Mouse (Mus musculus) erythroid progenitor cell, adult 5-6 weeks (primary cell): ENCODE measurements around the gene Cfp. TPM values are rescaled to one million over a fixed set of nuclear protein-coding genes. Genes with fewer than 3 reads are reported as not detected.

ENCODE experiments used
- ATAC-seq: replicated peaks from 2 replicates; pipeline ENCODE4 v1.8.0; 2016; ENCODE audit warnings: moderate number of reproducible peaks, mild to moderate bottlenecking, moderate TSS enrichment, inconsistent platforms; ENCODE audit not compliant: poor library complexity, low FRiP score, severe bottlenecking
- total RNA-seq, 2 experiments: library from RNA; stranded (forward) in 1 of 2; stranded (reverse) in 1 of 2; fragments of 150-400 nt in 1 of 2; fragments of 186-747, 209-891 nt in 1 of 2; gene quantifications; 2 replicates each; pipeline versions ENCODE4 v1.2.3 to v1.2.4; 2015 to 2017; ENCODE audit warnings: low replicate concordance in 2 of 2

Gene Cfp
- total RNA-seq (2015; ENCODE audit: low replicate concordance) (31.4 and 34.8 TPM in 2 replicates), total RNA-seq (2017; ENCODE audit: low replicate concordance) (13.2 and 19.8 TPM in 2 replicates)

DNA sequence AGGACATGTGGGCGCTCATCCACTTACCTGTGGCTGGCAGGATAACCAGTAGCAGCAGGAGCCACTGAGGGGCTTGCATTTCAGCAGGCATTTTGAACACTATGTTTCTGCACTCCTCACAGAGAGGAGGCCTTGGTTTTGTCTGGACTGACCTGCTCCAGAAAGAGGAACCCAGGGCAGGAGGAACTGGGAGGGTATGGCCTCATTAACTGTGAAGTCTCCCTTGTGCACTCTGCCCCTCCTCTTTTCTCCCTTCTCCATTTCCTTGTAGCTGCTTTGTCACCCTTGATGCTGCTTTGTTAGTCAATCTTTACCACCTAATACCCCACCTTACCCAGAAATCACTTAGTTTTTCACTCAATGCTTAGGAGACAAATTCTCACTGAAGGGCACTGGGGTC is at the start of gene Cfp:
Cfp (minus strand) TSS at position 192 of the 400 bp plus-strand sequence.
- no peak for ATAC-seq

DNA sequence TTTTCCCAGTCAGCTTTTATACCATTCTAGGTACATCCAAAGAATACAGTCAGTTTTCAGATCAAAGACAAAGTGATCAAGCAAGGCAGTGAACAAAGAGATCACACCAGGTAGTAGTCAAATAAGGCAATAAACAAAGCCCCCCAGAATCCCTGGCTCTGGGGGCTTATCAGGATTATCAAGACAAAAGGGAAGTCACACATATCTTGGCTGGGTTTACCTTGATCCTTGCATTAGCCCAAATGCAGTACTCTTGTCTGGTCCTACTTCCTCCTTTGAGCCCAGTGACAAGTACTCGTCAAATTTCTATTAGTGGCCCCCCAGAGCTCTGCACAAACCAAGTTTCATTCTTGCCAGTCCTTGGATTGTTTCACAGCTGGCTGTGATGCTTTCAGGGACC is 49.5 kb upstream of the Cfp start:
- ATAC-seq = no peak

DNA sequence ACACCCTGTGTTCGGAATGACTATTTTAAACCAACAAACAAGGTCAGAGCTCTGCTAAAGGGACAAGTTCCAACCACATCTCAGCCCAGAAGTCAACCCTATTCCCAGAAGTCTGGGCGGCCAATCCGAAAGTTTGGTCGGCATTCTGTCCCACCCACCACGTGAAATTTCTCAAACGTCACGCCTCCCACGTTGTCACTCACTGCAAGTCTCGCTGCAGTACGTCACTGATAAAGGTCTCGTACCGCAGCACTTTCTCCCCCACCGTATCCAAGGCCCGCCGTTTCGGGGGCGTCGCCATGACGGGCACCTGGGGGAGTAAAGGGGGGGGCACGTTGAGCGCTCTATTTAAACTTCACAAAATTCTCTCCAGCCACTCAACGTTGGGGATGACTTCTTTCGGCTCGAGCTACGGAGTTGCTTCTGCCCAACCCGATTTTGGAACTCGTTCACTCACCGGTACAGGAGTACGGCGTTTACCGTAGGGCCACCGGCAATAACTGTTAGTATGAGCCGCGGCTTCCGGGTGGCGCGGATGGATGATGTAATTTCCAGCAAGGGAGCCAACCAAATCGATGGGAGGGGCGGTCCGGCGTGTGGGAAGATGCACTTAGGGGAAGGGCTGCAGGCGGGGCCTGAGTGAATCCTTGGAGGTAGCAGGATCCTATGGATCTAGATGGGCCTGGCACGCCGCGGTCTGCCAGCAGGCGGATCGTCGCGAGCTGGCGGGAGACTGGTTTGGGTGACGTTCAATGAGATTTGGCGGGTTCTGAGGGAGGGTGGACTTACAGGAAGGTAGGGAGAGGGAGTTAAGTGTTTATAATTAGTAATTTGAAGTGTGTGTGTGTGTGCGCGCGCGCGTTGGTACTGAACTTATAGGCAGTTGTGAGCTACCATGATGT is 30.4 kb upstream of the Cfp start, which contains the start of gene Uxt:
Uxt (minus strand) TSS at position 541 of the 902 bp plus-strand sequence.
- peak; percentile 98 for ATAC-seq

DNA sequence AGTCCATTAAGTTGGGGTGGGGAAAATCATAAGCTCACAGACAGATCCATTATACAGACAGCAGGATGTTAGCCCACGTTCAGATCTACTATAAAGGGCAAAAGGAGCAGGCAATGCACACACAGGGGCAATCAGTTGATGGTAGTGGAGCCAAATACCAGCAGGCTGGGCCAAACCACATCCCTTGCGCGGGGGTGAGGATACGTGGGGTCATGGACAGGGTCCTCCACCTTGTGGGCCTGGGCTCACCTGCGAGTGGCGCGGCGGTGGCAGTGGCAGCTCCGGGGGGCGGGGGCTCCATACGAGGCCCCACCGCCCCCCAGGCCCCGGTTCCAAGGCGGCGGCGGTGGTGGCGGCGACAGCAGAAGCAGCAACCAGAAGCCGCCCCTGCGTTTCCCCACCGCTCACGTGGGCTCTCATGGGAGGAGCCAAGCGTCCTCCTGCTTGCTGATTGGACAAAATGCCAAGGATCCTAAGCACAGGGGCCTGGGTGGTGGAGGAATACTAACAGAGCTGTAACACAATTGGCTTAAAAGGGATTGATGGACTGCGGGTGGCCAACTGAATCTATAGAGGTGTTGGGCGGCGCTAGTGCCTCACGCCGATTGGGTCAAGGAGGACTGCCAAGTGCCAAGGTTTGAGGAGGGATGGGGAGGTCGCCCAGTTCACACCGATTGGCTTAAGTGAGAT is 19.0 kb upstream of the Cfp start, which contains the start of gene Elk1:
Elk1 (minus strand) TSS at position 418 of the 690 bp plus-strand sequence.
- peak; percentile 97 for ATAC-seq

DNA sequence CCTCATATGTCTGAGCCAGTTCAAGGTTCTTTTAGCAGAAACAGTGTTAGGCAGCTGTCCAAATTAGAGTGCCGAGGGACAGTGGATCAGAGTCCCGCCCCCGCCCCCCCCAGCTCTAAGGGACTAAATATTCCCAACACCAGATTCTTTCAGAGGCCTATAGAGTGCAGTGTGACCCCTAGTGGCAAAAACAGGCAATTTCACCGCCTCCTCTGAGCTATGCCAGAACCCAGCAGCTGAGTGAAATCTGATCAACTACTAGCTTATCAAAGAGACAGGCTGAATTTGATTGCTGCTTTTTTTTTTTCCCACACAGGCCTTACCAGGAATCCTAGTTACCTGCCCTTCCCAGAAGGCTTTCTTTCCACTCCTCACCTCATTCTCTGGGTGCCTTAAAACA is 14.7 kb upstream of the Cfp start:
- ATAC-seq = 0 out of 2 replicates have a peak, but pooled peaks have one; percentile 46

DNA sequence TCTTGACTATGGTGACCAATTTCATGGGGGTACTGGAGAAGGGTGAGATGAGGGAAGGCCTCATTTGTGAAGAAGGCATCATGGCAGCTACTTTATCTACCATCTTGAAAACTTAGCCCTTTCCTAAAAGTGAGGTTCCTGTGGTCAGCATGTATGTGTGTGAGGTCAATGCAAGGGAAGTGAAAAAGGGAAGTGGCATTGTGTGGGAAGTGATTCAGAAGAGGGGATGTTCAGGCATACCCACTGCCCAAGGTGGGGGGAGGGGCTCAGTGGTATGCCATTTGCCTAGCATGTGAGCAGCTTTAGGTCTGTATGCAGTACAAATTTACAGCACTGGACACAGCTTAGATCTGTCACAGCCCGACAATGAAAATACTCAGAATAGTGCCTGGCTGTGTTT is 608 bp upstream of the Cfp start:
- no peak for ATAC-seq

DNA sequence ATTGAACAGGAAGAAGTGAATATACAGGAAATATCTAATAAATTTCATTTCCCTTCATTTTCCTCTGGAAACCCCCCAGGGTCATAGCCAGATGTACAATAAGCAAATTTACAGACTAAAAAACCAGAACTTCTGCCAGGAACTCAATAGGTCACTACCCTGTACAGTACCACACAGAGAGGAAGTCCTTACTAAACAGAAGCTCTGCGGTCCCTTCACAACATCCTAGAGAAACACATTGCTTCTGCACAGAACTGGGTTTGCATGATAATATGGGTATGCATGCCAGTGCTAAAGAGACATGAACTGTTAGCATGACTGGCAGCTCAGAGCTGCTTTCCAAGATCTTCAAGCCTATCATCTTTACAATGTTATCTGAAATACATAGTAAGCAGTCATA is 1.5 kb downstream of the Cfp start:
- no peak for ATAC-seq

DNA sequence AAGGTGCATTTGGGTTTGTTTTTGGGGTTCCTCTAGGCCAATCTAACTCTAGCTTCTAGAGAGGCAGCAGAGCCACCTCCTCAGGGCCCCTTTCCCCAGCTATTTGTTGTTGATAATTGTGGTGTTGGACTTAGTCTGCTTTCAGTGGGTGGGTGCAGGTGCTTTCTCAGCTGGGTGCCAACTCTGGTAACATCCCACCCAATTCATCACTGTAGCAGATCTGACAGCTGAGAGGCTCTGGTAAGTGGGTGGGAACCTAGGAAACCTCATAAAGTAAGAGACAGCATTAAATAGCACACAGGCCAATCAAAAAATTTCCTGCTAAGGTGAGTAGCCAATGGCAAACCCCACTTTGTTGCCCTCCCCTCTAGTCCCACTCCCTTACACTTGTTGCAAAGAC is 6.4 kb downstream of the Cfp start:
- no peak for ATAC-seq

DNA sequence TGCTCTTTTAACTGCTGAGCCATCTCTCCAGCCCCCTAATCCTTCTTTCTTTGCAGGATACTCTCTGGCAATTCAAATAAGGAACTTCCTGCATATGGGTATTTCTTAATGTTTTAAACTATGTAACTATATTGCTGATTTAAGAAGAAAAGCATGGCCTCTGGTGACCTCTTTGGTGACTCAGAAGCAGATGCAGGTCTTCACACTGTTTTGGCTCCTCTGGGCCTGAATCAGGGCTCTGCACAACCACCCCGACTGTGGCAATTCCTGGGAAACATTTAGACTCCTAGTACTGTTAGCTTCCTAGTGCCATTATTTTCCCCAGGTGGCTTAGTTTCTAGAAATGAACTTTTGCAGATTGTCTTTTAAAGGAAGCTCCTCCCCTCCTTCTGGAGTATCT is 7.8 kb downstream of the Cfp start:
- ATAC-seq = no peak

DNA sequence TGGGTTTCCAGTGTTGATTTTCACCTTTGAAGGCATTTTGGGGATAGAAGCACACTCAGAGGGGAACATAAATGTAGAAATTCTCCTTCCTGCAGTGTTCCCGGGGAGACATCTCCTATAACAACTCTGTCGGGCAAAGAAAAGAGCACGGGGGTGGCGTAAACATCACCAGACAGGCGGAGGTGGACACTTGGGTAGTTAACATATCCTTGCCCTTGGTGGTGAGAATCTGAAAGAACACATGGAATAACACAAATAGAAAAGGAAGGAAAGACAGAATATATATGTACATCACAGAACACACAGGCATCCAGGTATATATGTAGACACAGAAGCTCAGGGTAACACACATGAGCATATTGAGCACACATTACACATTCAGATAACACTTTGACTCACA is 10.0 kb downstream of the Cfp start:
- no peak for ATAC-seq

DNA sequence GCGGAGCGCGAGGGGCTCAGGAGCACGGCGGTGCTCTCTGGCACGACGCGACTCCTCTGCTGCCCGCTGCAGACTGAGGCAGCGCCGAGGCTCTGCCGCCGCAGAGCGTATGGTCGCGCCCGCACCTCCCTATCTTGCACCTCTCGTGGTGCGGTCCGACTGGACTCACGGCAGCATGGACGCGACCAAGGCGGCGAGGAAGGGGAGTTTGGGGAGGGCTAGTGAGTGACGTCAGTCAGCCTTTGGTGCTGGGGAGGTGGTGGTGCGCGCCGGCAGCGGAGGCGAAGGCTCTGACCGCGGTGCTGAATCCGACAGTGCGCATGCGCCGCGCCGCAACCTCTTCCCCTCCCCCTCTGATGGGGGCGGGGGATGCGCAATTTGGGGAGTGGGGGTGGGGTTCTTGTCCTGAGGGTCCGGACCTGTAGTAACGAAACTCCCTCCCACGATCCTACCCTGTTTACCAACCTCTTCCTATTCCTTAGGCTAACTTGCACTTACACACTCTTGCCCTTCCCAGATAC is 10.5 kb downstream of the Cfp start, which contains the start of gene Syn1:
Syn1 (minus strand) TSS at position 161 of the 521 bp plus-strand sequence.
- ATAC-seq = no peak

DNA sequence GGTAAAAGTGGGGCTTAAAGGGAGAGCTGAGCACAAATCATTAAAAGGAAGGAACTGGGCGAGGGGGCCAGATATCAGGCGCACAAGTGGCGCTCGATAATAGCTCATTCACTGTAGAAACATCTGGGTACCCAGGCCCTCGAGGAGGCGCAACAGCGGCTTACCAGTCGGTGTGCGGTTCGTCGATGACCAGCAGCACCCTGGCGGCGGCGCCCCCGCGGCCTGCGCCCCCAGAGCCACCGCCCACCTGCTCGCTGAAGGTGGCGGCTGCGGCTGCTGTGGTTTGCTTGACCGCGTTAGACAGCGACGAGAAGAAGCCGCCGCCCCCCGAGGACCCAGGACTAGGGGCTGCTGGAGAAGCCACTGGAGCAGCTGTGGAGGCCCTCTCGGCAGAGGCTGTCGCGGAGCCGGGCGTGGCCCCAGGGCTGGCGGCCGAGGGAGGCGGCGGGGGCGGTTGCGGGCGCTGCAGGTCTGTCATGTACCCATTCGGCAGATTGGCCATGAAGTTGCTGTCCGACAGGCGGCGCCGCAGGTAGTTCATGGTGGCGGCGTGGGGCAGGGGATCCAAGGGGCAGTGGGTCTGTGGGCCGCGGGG is 11.0 kb downstream of the Cfp start:
- no peak for ATAC-seq

DNA sequence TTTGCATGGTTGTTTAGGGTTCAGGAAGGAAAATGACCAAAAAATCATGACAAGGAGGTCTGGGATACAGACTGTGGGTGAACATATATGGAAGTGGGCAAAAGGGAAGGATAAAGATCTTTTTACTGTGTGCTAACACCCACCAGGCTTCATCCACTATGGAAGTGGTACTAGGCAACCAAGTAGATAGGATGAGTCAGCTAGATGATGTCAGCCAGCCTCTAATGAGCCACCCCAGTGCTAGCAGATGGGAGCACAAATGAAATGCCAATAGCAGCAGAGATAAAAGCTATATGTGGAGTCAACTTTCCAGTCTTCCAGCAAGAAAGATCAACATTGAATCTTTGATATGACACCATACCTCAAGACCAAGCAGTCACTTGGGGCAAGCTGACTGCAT is 16.3 kb downstream of the Cfp start:
- no peak for ATAC-seq

DNA sequence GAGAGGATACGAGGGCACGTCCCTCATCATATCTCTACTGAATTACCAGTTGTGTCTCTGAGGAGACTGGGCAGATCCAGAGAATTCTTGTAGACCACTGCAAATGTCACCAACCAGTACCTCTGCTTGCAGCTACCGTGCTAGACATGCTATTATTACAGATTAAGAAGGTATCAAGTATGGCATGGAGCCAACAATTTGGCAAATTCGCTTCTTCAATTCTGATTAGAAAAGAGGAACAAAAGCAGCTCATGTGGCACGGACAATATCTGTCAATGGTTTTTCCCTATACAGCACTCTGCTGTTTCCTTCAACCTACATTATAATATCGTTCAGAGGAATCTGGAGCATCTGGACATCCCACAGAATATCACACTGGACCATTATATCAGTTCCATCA is 17.6 kb downstream of the Cfp start:
- no peak for ATAC-seq

DNA sequence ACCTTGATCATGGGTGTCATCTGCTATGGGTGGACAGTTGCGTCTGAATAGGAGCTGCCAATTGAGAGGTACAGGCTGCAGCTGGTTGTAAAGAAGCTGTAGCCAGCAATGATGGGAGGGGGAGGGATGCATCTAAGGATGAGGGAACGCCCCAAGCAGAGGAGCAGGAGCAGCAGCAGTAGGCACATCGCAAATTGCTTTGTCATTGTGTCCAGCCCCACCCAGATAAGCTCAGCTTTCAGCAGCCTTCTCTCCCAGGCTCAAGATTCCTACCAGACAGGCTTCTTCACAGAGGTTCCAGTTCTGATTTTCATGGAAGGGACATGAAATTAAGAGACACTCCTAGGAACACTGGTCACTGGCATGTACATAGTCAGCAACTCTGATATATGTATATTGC is 21.3 kb downstream of the Cfp start:
- ATAC-seq = peak; percentile 78

Other genes starting within 250 kb of the Cfp start
- gene Cdk16, start 243.6 kb downstream of the Cfp start, total RNA-seq (2015; ENCODE audit: low replicate concordance) = 112 and 120 TPM in 2 replicates
- gene Cdk16, start 243.6 kb downstream of the Cfp start, total RNA-seq (2017; ENCODE audit: low replicate concordance) = 56.3 and 60.6 TPM in 2 replicates
- gene Usp11, start 227.6 kb downstream of the Cfp start, total RNA-seq (2015; ENCODE audit: low replicate concordance) = 2.9 and 3.6 TPM in 2 replicates
- 0.64 and 6.4 TPM in 2 replicates for gene Usp11, start 227.6 kb downstream of the Cfp start, total RNA-seq (2017; ENCODE audit: low replicate concordance)
- gene Araf, start 133.7 kb downstream of the Cfp start, total RNA-seq (2015; ENCODE audit: low replicate concordance) = 33.5 and 35.7 TPM in 2 replicates
- gene Araf, start 133.7 kb downstream of the Cfp start, total RNA-seq (2017; ENCODE audit: low replicate concordance) = 14.0 and 16.5 TPM in 2 replicates
- not detected in 2 replicates for gene Timp1, start 61.4 kb downstream of the Cfp start, total RNA-seq (2015; ENCODE audit: low replicate concordance)
- gene Timp1, start 61.4 kb downstream of the Cfp start, total RNA-seq (2017; ENCODE audit: low replicate concordance) = not detected in 2 replicates
- 1.3 and 1.8 TPM in 2 replicates for gene Syn1, start 10.6 kb downstream of the Cfp start, total RNA-seq (2015; ENCODE audit: low replicate concordance)
- gene Syn1, start 10.6 kb downstream of the Cfp start, total RNA-seq (2017; ENCODE audit: low replicate concordance) = not detected in 2 replicates
- 1.4 and 2.5 TPM in 2 replicates for gene Elk1, start 19.1 kb upstream of the Cfp start, total RNA-seq (2015; ENCODE audit: low replicate concordance)
- 0.53 and 2.1 TPM in 2 replicates for gene Elk1, start 19.1 kb upstream of the Cfp start, total RNA-seq (2017; ENCODE audit: low replicate concordance)
- gene Uxt, start 30.5 kb upstream of the Cfp start, total RNA-seq (2015; ENCODE audit: low replicate concordance) = 10.1 and 26.7 TPM in 2 replicates
- 5.7 and 17.1 TPM in 2 replicates for gene Uxt, start 30.5 kb upstream of the Cfp start, total RNA-seq (2017; ENCODE audit: low replicate concordance)
- gene Zfp182, start 130.8 kb upstream of the Cfp start, total RNA-seq (2015; ENCODE audit: low replicate concordance) = 10.5 and 16.6 TPM in 2 replicates
- 7.2 and 8.9 TPM in 2 replicates for gene Zfp182, start 130.8 kb upstream of the Cfp start, total RNA-seq (2017; ENCODE audit: low replicate concordance)
- not detected in 2 replicates for gene Spaca5, start 136.9 kb upstream of the Cfp start, total RNA-seq (2015; ENCODE audit: low replicate concordance)
- not detected in 2 replicates for gene Spaca5, start 136.9 kb upstream of the Cfp start, total RNA-seq (2017; ENCODE audit: low replicate concordance)
- not detected in 2 replicates for gene Zfp300, start 158.0 kb upstream of the Cfp start, total RNA-seq (2015; ENCODE audit: low replicate concordance)
- gene Zfp300, start 158.0 kb upstream of the Cfp start, total RNA-seq (2017; ENCODE audit: low replicate concordance) = not detected in 2 replicates
- not detected in 2 replicates for gene Ssxa1, start 184.3 kb upstream of the Cfp start, total RNA-seq (2015; ENCODE audit: low replicate concordance)
- not detected in 2 replicates for gene Ssxa1, start 184.3 kb upstream of the Cfp start, total RNA-seq (2017; ENCODE audit: low replicate concordance)
- not detected in 2 replicates for gene Gm21876, start 244.1 kb upstream of the Cfp start, total RNA-seq (2015; ENCODE audit: low replicate concordance)
- not detected in 2 replicates for gene Gm21876, start 244.1 kb upstream of the Cfp start, total RNA-seq (2017; ENCODE audit: low replicate concordance)